Mouse (Mus musculus): ENCODE results near the gene Iqschfp. TPM values are rescaled to one million over a fixed set of nuclear protein-coding genes. Genes with fewer than 3 reads are reported as not detected.

Iqschfp gene
- total RNA-seq, 1 experiment from 2014 or later = not detected

GRCm38 (mm10) chr3:68495096-68495735 is 603.2 kb downstream of the Iqschfp start:
- no peak for ATAC-seq (replicated peaks; ENCODE audit: insufficient number of reproducible peaks, low FRiP score, low TSS enrichment, poor library complexity, severe bottlenecking)

GRCm38 (mm10) chr3:68495736-68496242 is 603.8 kb downstream of the Iqschfp start:
- ATAC-seq (replicated peaks; ENCODE audit: insufficient number of reproducible peaks, low FRiP score, low TSS enrichment, poor library complexity, severe bottlenecking) = no peak

GRCm38 (mm10) chr3:68496513-68496912 is 604.5 kb downstream of the Iqschfp start:
- no peak for ATAC-seq (replicated peaks; ENCODE audit: insufficient number of reproducible peaks, low FRiP score, low TSS enrichment, poor library complexity, severe bottlenecking)

GRCm38 (mm10) chr3:68499532-68500152 is 607.6 kb downstream of the Iqschfp start:
- no peak for ATAC-seq (replicated peaks; ENCODE audit: insufficient number of reproducible peaks, low FRiP score, low TSS enrichment, poor library complexity, severe bottlenecking)

DNA sequence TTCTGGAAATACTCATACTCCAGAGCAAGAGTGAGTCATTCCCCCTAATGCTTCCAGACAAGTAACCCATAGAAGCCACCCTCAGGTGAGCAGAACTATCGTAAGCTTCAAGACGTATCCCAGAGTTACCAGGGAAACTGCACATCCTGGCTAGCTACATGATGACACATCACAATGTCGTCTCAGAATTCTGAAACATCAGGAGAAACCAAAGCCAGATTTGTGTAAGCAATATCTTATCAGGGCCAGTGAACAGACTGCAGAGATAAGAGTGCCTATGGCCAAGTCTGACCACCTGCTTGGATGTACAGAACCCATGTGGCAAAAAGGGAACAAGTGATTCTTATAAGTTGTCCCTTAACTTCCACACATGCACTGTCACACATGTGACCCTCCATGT is 612.8 kb downstream of the Iqschfp start:
- no peak for ATAC-seq (replicated peaks; ENCODE audit: insufficient number of reproducible peaks, low FRiP score, low TSS enrichment, poor library complexity, severe bottlenecking)

GRCm38 (mm10) chr3:68506769-68507318 is 614.8 kb downstream of the Iqschfp start:
- no peak for ATAC-seq (replicated peaks; ENCODE audit: insufficient number of reproducible peaks, low FRiP score, low TSS enrichment, poor library complexity, severe bottlenecking)

DNA sequence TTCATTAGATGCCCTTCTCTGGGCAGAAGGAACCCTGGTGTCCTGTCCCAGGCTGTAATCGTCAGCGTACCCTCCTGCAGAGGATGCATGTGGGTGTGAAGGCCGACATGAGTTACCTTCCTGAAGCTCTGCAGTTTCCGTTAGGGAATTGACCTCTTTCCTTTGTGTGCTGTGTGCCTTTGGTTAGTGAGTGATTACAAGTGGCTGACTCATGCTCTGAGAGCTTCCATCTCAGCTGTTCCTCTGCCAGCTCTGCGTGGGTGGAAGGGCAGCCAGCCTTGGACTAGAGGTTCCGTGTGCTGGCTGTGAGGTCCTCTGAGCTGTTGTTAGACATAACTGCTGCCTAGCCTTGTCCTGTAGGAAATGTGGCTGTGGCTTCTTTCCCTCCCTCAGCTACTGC is 616.6 kb downstream of the Iqschfp start:
- ATAC-seq (replicated peaks; ENCODE audit: insufficient number of reproducible peaks, low FRiP score, low TSS enrichment, poor library complexity, severe bottlenecking) = no peak

DNA sequence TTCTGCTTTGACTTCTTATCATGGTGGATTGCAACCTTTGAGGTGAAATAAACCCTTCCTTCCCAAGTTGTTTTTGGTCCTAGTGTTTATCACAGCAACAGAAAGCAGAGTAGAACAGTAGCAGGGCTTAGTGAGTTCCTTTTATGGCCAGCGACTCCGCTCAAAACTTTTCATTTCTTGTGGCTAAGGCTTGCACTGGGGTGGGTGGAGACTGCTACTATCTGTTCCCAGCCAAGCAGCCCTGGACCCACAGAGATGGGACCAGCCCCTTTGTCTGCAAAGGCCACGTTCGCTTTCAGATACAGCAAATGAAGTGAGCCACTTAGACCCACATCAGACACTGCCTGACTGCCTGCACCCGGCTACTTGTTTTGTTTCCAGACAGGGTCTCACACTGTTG is 618.8 kb downstream of the Iqschfp start:
- ATAC-seq (replicated peaks; ENCODE audit: insufficient number of reproducible peaks, low FRiP score, low TSS enrichment, poor library complexity, severe bottlenecking) = no peak

DNA sequence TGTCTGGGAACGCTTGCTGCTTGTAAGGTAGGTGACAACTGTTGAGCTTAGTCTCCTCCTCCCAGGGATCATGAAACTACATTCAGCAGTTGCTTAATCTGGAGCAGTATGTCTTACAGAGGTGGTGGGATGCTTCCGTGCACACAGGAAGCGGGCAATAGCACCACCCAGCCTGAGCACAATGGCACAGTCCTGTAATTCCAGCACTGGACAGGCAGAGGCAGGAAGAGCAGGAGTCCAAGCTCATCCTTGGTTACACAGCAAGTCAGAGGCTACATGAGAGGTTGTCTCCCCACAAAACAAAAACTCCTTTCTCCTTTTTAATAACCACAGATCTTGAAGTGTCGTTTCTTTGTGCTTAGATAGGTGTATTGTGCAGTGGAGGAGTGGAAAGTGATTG is 619.7 kb downstream of the Iqschfp start:
- ATAC-seq (replicated peaks; ENCODE audit: insufficient number of reproducible peaks, low FRiP score, low TSS enrichment, poor library complexity, severe bottlenecking) = no peak

GRCm38 (mm10) chr3:68512327-68512726 is 620.3 kb downstream of the Iqschfp start:
- ATAC-seq (replicated peaks; ENCODE audit: insufficient number of reproducible peaks, low FRiP score, low TSS enrichment, poor library complexity, severe bottlenecking) = no peak

- no peak for ATAC-seq (replicated peaks; ENCODE audit: insufficient number of reproducible peaks, low FRiP score, low TSS enrichment, poor library complexity, severe bottlenecking)
Observed at GRCm38 (mm10) chr3:68513340-68514119, 621.5 kb downstream of the Iqschfp start.

GRCm38 (mm10) chr3:68514120-68514497 is 622.1 kb downstream of the Iqschfp start:
- ATAC-seq (replicated peaks; ENCODE audit: insufficient number of reproducible peaks, low FRiP score, low TSS enrichment, poor library complexity, severe bottlenecking) = no peak

GRCm38 (mm10) chr3:68514717-68515116 is 622.7 kb downstream of the Iqschfp start:
- ATAC-seq (replicated peaks; ENCODE audit: insufficient number of reproducible peaks, low FRiP score, low TSS enrichment, poor library complexity, severe bottlenecking) = no peak

GRCm38 (mm10) chr3:68516393-68517081 is 624.5 kb downstream of the Iqschfp start:
- no peak for ATAC-seq (replicated peaks; ENCODE audit: insufficient number of reproducible peaks, low FRiP score, low TSS enrichment, poor library complexity, severe bottlenecking)

- no peak for ATAC-seq (replicated peaks; ENCODE audit: insufficient number of reproducible peaks, low FRiP score, low TSS enrichment, poor library complexity, severe bottlenecking)
Observed at GRCm38 (mm10) chr3:68517236-68517635, 625.2 kb downstream of the Iqschfp start.

GRCm38 (mm10) chr3:68518041-68518440 is 626.0 kb downstream of the Iqschfp start:
- no peak for ATAC-seq (replicated peaks; ENCODE audit: insufficient number of reproducible peaks, low FRiP score, low TSS enrichment, poor library complexity, severe bottlenecking)

DNA sequence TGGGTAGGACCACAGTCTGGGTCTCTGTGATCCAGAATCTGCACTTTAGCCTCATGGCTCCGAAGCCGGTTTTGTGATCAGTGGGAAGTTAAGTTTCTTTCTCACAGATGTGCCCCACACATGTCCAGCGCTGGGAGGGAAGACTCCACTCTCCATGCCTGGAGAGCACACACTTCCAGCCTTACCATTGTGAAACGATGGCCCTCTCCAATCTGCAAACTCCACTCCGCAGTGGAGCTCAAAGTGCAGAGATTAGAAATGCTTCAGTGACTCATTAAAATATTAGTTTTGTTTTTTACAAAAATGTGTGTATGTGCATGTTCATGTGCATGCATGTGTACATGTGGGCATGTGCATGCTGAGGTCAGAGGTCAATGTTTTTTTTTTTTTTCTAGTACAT is 626.6 kb downstream of the Iqschfp start:
- no peak for ATAC-seq (replicated peaks; ENCODE audit: insufficient number of reproducible peaks, low FRiP score, low TSS enrichment, poor library complexity, severe bottlenecking)

DNA sequence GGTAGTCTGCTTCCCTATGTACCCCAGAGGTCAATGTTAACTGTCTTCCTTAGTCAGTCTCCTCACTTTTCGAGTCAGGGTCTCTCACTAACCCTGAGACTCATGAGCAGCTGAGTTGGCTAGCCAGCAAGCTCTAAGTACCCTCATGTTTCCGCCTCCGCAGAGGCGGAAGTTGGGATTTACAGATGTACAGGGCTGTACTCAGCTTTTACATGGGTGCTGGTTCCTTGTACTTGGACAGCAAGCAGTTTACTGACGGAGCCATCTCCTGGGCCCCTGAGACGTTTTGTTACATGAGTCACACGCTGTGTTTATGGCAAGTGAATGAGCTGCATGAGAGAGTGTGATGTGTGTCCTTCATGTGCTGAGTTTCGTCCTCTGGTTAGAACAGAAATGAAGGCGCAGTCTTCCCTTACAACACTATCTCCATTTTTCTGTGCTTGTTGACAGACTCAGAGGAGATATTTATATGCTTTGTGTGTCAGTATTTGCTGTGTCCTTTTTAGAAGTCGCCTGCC is 633.4 kb downstream of the Iqschfp start:
- no peak for ATAC-seq (replicated peaks; ENCODE audit: insufficient number of reproducible peaks, low FRiP score, low TSS enrichment, poor library complexity, severe bottlenecking)

DNA sequence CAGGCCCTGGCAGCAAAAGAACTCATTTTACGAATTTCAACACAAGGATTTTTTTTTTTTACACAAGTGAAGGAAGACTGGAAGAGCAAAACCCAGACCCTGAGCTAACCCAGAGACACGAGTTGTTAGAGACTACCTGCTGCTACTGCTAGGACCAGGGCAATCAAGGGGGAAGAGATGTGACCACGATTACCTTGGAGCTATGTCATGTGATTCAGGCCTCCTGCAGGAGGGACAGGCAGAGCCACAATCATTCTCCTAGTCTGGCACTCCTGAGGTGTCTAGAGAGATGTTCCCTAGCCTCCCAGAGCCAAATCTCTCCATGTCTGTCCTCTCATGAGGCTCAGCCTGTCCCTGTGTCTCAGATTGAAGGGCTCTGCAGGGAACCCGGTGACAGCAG is 634.4 kb downstream of the Iqschfp start:
- ATAC-seq (replicated peaks; ENCODE audit: insufficient number of reproducible peaks, low FRiP score, low TSS enrichment, poor library complexity, severe bottlenecking) = no peak

All from monocyte, adult 5-6 weeks (primary cell).